Mouse (Mus musculus) frontal cortex, postnatal 10 days (tissue): ENCODE results near the gene Alyref.
"Not testable (repeated sequence)": the region's sequence is repeated elsewhere in the genome, so short reads cannot be mapped to it uniquely, and the experiment has no call there.

Experiments
- DNase-seq, 2 experiments: peaks; one replicate each; pipeline ENCODE4 v3.0.0; 2022; ENCODE audit warnings: low spot score in 2 of 2, mixed read lengths in 1 of 2

The Alyref gene

GRCm38 (mm10) chr11:120573585-120574277, 24.4 kb downstream of the Alyref start:
- no peak for DNase-seq

DNA sequence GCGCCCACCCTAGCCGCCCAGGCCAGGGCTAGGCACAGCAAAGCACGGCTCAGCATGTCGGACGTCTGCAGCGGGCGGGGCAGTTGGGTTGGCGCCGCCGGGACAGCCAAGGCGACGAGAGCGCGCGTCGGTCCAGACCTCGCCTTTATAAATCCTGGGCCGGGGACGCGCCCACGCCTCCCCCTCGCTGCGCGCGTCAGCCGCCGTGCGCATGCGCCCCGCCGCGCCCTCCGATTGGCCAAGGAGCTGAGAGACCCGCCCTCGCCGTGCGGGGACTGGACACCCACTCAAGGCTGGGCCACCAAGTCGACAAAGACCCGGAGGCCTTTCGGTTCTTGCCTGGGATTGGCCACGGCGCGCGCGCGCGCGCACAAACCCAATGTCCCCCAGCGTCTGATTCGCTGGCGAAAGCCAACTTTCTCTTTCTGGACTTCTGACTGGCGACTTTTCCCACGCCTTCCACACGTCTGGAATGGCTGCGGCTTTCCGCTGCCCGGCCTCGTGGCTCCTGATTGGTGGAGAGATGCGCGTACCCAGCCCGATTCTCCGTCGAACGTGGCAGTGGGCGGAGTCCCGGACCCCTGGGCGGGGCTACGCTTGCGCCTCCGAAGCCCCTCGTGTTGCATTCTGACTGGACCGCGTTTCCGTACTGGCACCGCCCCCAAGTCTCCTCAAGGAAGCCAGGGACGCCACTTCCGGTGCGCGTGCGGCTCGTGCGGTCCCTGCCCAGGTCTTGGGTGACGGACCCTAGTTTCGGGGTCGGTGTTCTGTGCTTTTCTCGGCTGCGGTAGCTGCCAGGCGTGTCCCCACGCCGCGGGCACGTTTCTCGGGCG, 25.2 kb downstream of the Alyref start, which contains the start of gene P4hb:
Gene P4hb (minus strand): TSS at position 502 of the 833 bp plus-strand sequence.
- DNase-seq: peak; percentile 100

GRCm38 (mm10) chr11:120572417-120572751, 25.8 kb downstream of the Alyref start:
- DNase-seq: no peak

DNA sequence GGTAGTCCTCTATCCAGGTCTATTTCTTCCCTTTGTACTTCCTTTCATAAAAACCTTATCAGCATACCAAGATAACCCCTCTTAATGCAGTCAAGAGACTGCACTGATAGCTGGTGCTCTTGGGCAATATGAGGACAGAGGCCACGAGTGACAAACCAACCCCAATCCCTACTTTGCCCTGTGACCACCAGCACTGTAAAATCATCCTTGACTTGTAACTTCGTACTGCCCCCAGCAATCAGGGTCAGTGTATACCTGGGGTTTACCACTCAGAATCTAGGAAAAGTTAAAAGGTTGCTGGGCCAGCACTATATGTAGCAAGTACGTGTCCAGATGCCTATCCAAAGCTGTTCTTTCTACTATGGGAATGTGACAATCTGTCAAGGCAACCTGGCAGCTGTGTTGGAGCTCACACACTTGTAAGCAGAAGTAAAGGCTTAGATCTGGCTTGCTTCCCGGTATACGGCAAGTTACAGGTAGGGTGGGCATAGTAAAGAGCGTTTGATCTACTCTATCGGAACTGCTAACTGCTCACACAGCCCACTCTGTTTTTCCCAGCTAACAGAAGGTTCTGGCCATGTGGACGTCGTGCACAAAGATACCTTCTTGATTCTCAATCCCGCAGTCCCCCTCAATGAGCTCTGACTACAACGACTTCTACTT, 26.3 kb downstream of the Alyref start:
- DNase-seq: no peak

- no peak for DNase-seq
Observed at GRCm38 (mm10) chr11:120571122-120571521, 27.0 kb downstream of the Alyref start.

GRCm38 (mm10) chr11:120568324-120568723, 29.8 kb downstream of the Alyref start:
- DNase-seq: no peak

- no peak for DNase-seq
Observed at GRCm38 (mm10) chr11:120565114-120565513, 33.1 kb downstream of the Alyref start.

GRCm38 (mm10) chr11:120562949-120563348, 35.2 kb downstream of the Alyref start:
- DNase-seq: no peak

- DNase-seq: no peak
Observed at GRCm38 (mm10) chr11:120560952-120561728, 37.0 kb downstream of the Alyref start.

DNA sequence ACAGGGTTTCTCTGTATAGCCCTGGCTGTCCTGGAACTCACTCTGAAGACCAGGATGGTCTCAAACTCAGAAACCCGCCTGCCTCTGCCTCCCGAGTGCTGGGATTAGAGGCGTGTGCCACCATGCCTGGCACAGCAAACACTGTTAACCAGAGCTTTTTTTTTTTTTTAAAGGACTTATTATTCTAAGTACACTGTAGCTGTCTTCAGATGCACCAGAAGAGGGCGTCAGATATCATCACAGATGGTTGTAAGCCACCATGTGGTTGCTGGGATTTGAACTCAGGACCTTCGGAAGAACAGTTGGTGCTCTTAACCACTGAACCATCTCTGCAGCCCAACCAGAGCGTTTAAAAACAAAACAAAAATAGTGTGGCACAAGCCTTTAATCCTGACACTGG, 39.3 kb downstream of the Alyref start:
- DNase-seq: not testable (repeated sequence)

GRCm38 (mm10) chr11:120555260-120555659, 42.9 kb downstream of the Alyref start:
- DNase-seq: no peak

GRCm38 (mm10) chr11:120554834-120555233, 43.3 kb downstream of the Alyref start:
- no peak for DNase-seq

GRCm38 (mm10) chr11:120552736-120553135, 45.4 kb downstream of the Alyref start:
- no peak for DNase-seq

- DNase-seq: no peak
Observed at GRCm38 (mm10) chr11:120550810-120551440, 47.2 kb downstream of the Alyref start, which contains the start of gene Ppp1r27. Gene Ppp1r27 (minus strand): TSS chr11:120551132.

DNA sequence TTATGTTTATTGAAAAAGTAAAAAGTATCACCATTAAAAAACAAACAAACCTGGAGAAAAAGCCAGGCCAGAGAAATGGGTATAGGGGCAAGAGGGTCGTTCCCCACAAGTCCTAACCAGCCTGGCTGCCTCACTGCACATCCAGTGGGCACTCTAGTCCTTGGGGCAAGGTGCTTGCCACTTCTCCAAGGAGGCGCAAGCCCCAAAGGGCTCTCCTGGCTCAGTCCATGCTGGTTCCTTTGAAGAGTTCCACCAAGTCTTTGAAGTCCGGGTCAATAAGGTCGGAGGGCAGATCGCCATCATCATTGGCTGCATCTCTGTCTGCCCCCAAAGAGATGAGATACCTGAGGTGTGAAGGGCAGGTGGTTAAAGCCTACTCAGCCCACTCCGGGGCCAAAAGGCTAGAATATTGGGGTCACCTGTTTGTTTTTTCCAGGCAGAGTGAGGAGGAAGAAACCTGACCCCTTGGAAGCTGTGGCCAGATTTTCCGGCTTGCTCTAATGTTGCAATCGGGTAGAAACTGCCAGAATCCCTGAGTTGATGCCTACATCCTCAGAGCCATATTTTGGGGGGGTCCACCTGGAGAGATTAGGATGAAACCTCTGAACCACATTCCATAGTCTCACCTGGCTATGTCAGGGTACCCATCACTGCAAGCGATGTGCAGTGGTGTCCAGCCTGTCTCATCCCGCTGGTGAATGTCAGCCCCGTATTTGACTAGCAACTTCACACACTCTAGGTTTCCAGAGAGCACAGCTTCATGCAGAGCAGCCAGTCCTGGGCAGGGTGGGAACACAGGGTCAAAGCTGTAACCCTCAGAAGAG, 48.0 kb downstream of the Alyref start:
- DNase-seq: no peak

DNA sequence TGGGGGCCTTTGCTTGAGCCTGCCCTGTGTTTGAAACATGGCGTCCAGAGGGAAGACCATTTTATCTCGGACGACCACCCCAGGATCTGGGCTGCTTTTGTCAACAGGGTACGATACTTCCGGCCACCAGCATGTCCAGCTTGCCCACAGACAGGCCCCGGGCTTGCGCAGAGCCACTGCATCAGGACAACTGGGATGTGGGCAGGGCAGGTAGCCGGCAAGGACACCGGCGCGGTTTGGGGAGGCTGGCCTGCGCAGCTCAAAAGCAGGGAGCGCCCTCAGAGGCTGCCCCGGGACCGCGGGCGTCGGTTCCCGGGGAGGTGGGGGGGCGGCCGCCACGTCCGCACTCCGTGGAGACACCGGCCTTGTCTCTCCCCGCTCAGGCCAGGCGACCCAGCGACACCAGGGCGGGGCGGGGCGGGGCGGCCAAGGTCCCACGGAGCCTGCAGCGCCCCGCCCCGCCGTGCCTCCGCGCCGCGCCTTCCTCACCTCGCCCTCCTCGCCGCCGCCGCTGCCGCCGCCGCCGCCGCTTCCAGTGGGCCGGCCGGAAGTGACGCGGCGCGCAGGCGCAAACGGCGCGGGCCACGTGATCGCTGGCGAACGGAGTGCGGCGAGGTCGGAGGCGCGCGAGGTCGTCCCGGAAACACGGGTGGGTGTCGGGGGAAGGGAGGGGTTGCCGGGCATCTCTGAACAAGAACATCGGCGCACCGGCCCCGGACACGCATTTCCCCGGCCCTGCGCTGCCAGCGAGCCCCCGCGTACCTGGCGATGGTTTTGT, 48.8 kb downstream of the Alyref start, which contains the start of gene Mcrip1:
Gene Mcrip1 (minus strand): TSS at position 560 of the 778 bp plus-strand sequence.
- peak; percentile 84 to 92 for DNase-seq

GRCm38 (mm10) chr11:120548786-120549167, 49.4 kb downstream of the Alyref start:
- no peak for DNase-seq

DNA sequence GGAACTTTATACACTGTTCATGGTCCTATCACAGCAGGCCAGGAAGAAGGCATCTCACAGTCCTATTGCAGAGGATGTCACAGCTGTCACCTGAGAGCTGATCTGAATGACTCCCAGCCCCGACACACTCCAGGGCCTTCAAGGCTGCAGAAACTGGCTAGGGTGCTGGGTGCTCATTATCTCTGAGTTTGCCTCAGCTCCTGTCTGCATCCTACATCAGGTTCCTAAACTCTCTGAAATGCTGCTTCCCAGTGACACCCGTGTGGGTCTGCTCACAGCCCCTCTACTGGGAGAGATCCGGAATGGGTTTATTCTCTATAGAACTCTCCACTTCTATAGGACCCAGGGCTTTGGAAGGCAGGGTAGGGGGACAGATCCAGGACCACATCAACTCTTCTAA, 50.0 kb downstream of the Alyref start:
- no peak for DNase-seq

GRCm38 (mm10) chr11:120547469-120547868, 50.7 kb downstream of the Alyref start:
- no peak for DNase-seq
